Mouse (Mus musculus) MN1 (cell line): ENCODE data around the gene Fam43a.

Experiments used
- DNase-seq: peaks from one replicate; pipeline ENCODE4 v3.0.0-alpha.2; 2016; ENCODE audit warnings: low spot score

Fam43a gene

DNA sequence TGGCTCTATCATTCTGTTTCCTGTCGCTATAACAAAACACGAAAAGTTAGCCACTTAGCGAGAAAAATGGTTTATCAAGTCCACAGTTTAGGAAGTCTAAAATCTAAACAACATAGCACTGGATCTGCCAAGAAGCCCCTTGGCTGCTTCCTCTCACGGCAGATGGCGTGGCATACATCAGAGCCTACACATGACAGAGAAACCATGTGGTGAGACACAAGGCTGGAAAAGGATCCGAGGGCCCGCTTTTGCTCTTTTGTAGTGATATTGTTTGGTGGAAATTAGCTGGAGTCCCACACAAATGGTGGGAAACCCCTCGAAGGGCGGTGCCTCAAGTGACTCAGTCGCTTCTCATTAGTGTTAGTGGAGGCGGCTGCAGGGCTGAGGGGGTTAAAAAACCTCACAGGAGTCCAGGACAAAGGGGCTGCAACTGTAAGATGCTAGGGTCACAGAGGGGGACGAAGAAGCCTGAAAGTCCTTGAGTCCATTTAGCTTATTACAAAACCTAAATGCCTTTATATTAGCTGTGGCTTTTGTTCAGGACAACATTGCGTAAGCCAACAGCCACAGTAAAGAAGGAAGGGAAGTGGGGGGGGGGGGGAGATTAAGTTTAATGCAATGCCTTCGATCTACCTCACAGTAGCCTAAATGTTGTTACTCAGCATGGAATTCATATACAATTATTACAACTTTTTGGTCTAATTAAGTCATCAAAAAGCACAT is 3.5 kb upstream of the Fam43a start:
- DNase-seq: no peak

- peak; percentile 89 for DNase-seq
Observed at GRCm38 (mm10) chr16:30596959-30597681, 2.4 kb upstream of the Fam43a start.

- DNase-seq: no peak
Observed at GRCm38 (mm10) chr16:30600431-30601045, 1.0 kb downstream of the Fam43a start.

DNA sequence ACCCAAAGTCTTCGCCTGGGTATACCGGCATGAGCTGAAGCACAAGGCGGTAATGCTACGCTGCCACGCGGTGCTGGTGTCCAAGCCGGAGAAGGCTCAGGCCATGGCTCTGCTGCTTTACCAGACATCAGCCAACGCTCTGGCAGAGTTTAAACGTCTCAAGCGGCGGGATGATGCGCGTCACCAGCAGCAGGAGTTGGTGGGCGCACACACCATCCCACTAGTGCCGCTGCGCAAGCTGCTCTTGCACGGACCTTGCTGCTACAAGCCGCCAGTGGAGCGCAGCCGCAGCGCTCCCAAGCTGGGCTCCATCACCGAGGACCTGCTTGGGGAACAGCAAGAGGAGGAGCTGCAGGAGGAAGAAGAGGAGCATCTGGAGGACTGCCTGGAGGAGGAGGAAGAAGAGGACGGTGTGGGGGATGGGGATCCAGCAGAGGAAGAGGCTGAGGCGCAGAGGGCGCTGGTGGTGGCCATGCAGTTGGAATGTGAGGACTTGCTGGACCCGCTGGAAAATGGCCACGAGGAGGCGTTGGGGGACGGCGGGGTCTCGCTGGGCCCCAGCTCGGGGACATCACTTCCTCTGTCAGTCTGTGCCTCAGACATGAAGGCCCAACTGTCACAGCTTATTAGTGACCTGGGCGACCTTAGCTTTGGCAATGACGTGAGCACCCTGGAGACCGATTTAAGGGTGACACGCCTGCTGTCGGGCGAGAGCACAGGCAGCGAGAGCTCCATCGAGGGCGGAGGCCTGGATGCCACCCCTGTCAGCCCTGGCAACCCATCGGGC is 1.7 kb downstream of the Fam43a start:
- DNase-seq: no peak

DNA sequence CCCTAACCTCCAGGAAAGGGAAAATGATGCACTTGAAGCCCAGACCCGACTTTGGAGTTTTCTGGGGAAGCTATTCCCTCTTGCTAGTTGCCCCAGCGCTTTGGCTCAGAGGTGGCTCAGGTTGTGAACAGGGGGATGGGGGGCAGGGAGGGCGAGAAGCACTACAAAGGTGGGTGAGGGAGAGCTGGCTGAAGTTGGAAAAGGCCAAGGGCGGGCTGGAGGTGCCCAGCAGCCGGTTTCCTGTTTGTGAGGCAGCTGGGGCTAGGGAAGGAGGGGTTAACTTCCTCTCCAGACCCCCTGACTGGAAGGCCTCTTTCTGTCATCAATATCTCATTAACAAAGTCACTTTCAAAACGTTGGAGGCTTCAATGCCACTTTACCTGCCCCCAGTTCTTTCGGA is 2.4 kb downstream of the Fam43a start:
- no peak for DNase-seq

- DNase-seq: no peak
Observed at GRCm38 (mm10) chr16:30602684-30603530, 3.4 kb downstream of the Fam43a start.

DNA sequence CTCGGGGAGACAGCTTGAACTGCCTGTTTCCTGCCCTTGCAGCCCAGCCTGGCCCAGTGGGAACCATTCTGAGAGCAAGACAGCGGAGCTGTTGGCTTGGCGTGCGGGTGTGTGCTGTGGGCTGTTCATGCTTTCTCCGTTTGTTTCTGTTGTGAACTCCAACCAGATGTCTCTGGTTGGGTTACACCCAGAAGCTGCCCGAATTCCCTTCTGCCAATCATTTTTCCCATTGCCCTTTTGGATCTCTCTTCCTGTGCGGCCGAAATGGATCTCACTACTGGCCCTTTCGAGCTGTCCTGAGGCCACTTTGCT is 4.0 kb downstream of the Fam43a start:
- no peak for DNase-seq

- peak; percentile 15 for DNase-seq
Observed at GRCm38 (mm10) chr16:30604061-30604806, 4.7 kb downstream of the Fam43a start.

- DNase-seq: peak; percentile 33
Observed at GRCm38 (mm10) chr16:30604807-30605137, 5.2 kb downstream of the Fam43a start.

GRCm38 (mm10) chr16:30605528-30605927 is 6.0 kb downstream of the Fam43a start:
- no peak for DNase-seq

DNA sequence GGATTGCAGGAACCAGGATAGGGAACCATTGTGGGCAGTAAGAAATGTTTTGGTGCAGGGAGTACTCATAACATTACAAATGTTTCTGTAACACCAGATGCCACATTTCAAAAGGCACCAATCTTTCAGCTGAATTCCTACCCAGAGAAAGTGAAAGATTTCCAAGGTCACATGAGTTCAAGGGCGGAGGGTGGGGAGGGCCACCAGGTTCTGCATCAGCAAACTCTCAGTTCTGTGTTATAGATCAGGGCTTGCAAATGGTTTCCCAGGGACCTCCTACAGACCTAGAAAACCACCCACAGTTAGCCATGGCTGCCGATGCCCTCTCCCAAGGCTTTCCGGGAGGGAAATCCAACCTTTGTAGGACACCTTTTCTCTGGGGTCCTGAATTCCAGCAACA is 8.3 kb downstream of the Fam43a start:
- no peak for DNase-seq

- DNase-seq: no peak
Observed at GRCm38 (mm10) chr16:30611331-30611730, 11.8 kb downstream of the Fam43a start.

- no peak for DNase-seq
Observed at GRCm38 (mm10) chr16:30613122-30613521, 13.6 kb downstream of the Fam43a start.

DNA sequence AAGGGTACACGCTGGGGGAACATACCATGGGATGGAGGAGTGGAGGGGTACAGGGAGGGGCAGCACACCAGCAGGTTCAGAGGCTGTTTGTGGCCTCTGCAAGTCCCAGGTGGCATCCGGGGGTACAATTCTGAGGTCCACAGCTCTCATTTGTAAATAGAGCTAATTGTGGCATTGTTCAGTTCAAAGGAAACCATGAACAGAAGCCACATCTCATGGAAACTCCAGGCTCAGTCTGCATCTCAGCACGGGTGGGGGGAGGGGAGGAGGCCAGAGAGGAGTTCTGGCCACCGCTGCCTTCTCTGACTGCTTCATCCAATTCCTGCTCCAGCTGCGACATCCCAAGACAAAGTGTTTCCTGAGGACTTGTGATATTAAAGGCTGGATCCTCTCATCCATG is 14.6 kb downstream of the Fam43a start:
- DNase-seq: no peak

GRCm38 (mm10) chr16:30614705-30615317 is 15.3 kb downstream of the Fam43a start:
- peak; percentile 62 for DNase-seq

GRCm38 (mm10) chr16:30616281-30616680 is 16.8 kb downstream of the Fam43a start:
- no peak for DNase-seq

- DNase-seq: no peak
Observed at GRCm38 (mm10) chr16:30623645-30624044, 24.1 kb downstream of the Fam43a start.

GRCm38 (mm10) chr16:30624640-30625039 is 25.1 kb downstream of the Fam43a start:
- no peak for DNase-seq

DNA sequence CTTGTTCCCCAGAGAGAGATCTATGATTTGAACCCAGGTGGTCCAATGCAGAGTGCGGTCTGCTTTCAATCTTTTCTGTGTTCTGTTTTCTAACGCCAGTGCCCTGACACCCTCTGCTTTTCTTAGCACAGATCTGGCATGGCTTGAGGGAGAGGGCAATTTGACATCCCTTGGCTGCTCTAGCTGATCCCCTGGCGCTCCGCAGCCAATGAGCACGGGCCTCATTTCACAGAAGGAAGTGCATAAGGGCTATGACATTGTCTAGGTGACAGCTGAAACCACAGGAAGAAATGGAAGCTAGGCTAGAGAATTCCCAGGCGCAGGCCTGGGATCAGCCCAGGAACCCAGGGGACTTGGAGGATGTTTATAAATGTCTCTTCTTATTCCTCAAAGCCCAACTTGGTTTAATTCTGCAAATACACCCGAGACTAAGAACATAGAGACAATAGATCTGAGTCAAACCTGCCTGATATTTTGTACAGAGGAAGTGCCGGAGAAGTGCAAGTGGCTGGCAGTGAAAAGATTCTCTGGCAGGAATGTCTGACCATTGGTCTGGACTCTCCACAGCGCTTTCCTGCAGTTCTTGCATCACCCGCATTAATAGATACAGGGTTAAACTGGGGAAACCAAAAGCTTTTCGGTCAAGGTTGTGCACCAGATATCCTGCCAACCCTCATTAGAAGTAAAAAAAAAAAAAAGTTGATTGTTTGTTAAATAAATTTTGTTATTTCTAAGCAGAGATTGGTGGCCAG is 28.2 kb downstream of the Fam43a start:
- peak; percentile 38 for DNase-seq

- DNase-seq: no peak
Observed at GRCm38 (mm10) chr16:30628401-30628800, 28.9 kb downstream of the Fam43a start.
